Mouse (Mus musculus): ENCODE data around the gene Arhgap10. TPM values are rescaled to one million over a fixed set of nuclear protein-coding genes. Genes with fewer than 3 reads are reported as not detected.

Gene Arhgap10
- total and polyA plus RNA-seq, 3 experiments = 2.7 to 5.9 (median 4.8) TPM

DNA sequence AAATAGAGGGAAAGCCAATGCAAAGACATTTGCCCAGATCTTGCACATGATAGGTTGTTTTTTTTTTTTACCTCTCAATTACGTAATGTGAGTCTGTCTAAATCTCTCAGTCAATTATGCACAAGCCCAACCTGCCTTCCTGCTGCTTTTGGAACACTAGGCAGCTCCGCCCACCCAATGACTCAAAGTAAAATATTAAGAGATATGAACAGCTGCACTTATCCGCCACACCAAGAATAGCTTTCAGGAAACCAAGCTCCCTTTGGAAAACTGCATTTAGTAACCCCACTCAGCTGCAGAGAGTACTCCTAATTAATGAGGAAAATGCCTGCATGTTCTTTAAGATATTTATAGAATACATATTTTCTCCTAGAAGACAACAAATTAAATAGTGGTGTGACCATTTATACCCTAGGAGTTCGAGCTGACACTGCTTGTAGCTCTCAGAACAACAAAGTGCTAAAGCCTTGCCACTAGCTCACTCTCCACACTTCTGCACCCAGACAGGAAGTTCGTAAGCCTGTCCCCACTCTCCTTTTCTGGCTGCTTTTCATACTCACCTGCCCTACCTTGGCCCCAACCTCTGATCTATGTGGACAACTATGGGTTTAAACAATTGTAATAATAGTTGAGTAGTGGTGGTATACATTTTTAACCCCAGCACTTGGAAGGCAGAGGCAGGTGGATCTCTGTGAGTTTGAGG lies 25.2 kb downstream of the Arhgap10 start:
- no peaks in the 10 kb centered on the region for H3K79me2 ChIP-seq (replicated peaks; ENCODE audit: control insufficient read depth, extremely low read depth, insufficient read depth, poor library complexity, severe bottlenecking)
- no peak overlapping the region for H3K27ac ChIP-seq (ENCODE audit: insufficient read depth, low read depth)
- H3K27me3 ChIP-seq (replicated peaks) = no peaks in the 10 kb centered on the region
- H3K9me3 ChIP-seq (replicated peaks; ENCODE audit: low read length) = no peaks in the 10 kb centered on the region
- dilution Hi-C loops (cut with MboI; ENCODE audit: extremely low pct_ligation_motif_present, extremely low pct_unique_long_range_greater_than_20kb, low sequenced_read_pairs) = no loop called here
- H3K4me1 ChIP-seq (ENCODE audit: control insufficient read depth in 1 of 2, insufficient read depth in 2 of 2) = peaks cover 0 to 9% of the 10 kb centered on the region in 2 experiments; a peak in 2 of 4 replicates
- H3K4me2 ChIP-seq (ENCODE audit: insufficient read depth, low read depth, poor library complexity, severe bottlenecking) = no peak overlapping the region
- H3K9ac ChIP-seq (ENCODE audit: insufficient read depth, low read depth) = no peak overlapping the region
- TF ChIP-seq BHLHE40 (IDR thresholded peaks at IDR 0.05; ENCODE audit: low read depth, low read length) (no peak), MAFK (IDR thresholded peaks at IDR 0.05; ENCODE audit: insufficient replicate concordance, low read length) (no peak)
- H3K36me3 ChIP-seq (replicated peaks in 1 of 2; ENCODE audit: control insufficient read depth in 1 of 2, insufficient read depth in 1 of 2, low read length in 1 of 2) = no peaks in the 10 kb centered on the region
- DNase-seq (ENCODE audit: extremely low read depth) = no peak
- in situ Hi-C loops (cut with MboI; ENCODE audit: low pct_ligation_motif_present, low pct_unique_long_range_greater_than_20kb, low sequenced_read_pairs) = no loop called here
- H3K4me3 ChIP-seq (replicated peaks in 1 of 3; ENCODE audit: low read depth in 2 of 3, low read length in 2 of 3, poor library complexity in 1 of 3) = no peak overlapping the region

- Histone ChIP-seq H3K9me3 (replicated peaks; ENCODE audit: low read length) (no peaks in the 10 kb centered on the region), H3K27ac (ENCODE audit: insufficient read depth, low read depth) (no peak overlapping the region), H3K27me3 (replicated peaks) (no peaks in the 10 kb centered on the region), H3K79me2 (replicated peaks; ENCODE audit: control insufficient read depth, extremely low read depth, insufficient read depth, poor library complexity, severe bottlenecking) (no peaks in the 10 kb centered on the region), H3K4me3 (replicated peaks in 1 of 3; ENCODE audit: low read depth in 2 of 3, low read length in 2 of 3, poor library complexity in 1 of 3) (no peak overlapping the region), H3K36me3 (replicated peaks in 1 of 2; ENCODE audit: control insufficient read depth in 1 of 2, insufficient read depth in 1 of 2, low read length in 1 of 2) (no peaks in the 10 kb centered on the region), H3K4me2 (ENCODE audit: insufficient read depth, low read depth, poor library complexity, severe bottlenecking) (no peak overlapping the region), H3K9ac (ENCODE audit: insufficient read depth, low read depth) (no peak overlapping the region), H3K4me1 (ENCODE audit: control insufficient read depth in 1 of 2, insufficient read depth in 2 of 2) (peaks cover 0 to 6% of the 10 kb centered on the region in 2 experiments; a peak in 2 of 4 replicates)
- no peak for TF ChIP-seq CTCF (conservative IDR thresholded peaks at IDR 0.05 in 1 of 2, IDR thresholded peaks at IDR 0.05 in 1 of 2; ENCODE audit: low read depth in 2 of 2, low read length in 2 of 2)
- no peak for TF ChIP-seq TBP (conservative IDR thresholded peaks at IDR 0.05; ENCODE audit: low read depth, low read length)
- no peak for TF ChIP-seq UBTF (IDR thresholded peaks at IDR 0.05; ENCODE audit: low read depth, low read length)
- TF ChIP-seq MAFK (IDR thresholded peaks at IDR 0.05; ENCODE audit: insufficient replicate concordance, low read length) = no peak
- no peak for TF ChIP-seq NRF1 (IDR thresholded peaks at IDR 0.05; ENCODE audit: low read depth, low read length)
- no peak for TF ChIP-seq ETS1 (conservative IDR thresholded peaks at IDR 0.05; ENCODE audit: low read depth, low read length)
- TF ChIP-seq POLR2AphosphoS2 (IDR thresholded peaks at IDR 0.05; ENCODE audit: low read depth, low read length) = no peak
- TF ChIP-seq HCFC1 (IDR thresholded peaks at IDR 0.05; ENCODE audit: low read depth, low read length) = no peak
- no peak for TF ChIP-seq GABPA (IDR thresholded peaks at IDR 0.05; ENCODE audit: insufficient replicate concordance, low read depth, low read length)
- no peak for TF ChIP-seq CHD2 (IDR thresholded peaks at IDR 0.05; ENCODE audit: low read length)
- TF ChIP-seq MXI1 (IDR thresholded peaks at IDR 0.05; ENCODE audit: low read depth, low read length) = no peak
- TF ChIP-seq KAT2A (IDR thresholded peaks at IDR 0.05; ENCODE audit: insufficient replicate concordance, low read length) = no peak
- no peak for TF ChIP-seq ZNF384 (IDR thresholded peaks at IDR 0.05; ENCODE audit: low read depth, low read length)
- no peak for TF ChIP-seq USF1 (IDR thresholded peaks at IDR 0.05; ENCODE audit: low read depth, low read length)
- TF ChIP-seq ZC3H11A (IDR thresholded peaks at IDR 0.05; ENCODE audit: low read depth, low read length) = no peak
- dilution Hi-C loops (cut with MboI; ENCODE audit: extremely low pct_ligation_motif_present, extremely low pct_unique_long_range_greater_than_20kb, low sequenced_read_pairs) = no loop called here
- DNase-seq (ENCODE audit: extremely low read depth) = no peak
- in situ Hi-C loops (cut with MboI; ENCODE audit: low pct_ligation_motif_present, low pct_unique_long_range_greater_than_20kb, low sequenced_read_pairs) = no loop called here
Observed at GRCm38 (mm10) chr8:77491231-77491923, 26.4 kb downstream of the Arhgap10 start.

Data from CH12.LX (cell line).